Mouse (Mus musculus) lung, postnatal 0 days (tissue): ENCODE measurements around the gene Fam168a. TPM values are rescaled to one million over a fixed set of nuclear protein-coding genes. Genes with fewer than 3 reads are reported as not detected.
A peak's percentile ranks its signal among the peaks of the same experiment; 100 is the strongest.

Experiments
- ATAC-seq: fragments of 200-750 bp; cut with Nextera tagmentation; 2 replicates; pipeline ENCODE4 v1.8.0; 2017; ENCODE audit warnings: moderate library complexity
- DNase-seq: peaks from one replicate; pipeline ENCODE4 v3.0.0-alpha.2; 2016; ENCODE audit warnings: low spot score
- H3K27ac ChIP-seq: fragments of 300-500 bp; sonication (generic); 2 replicates; pipeline ENCODE4 v1.5.1; 2014; ENCODE audit warnings: antibody characterized with exemption, mild to moderate bottlenecking, low read length, mixed read lengths
- H3K27me3 ChIP-seq: fragments of 300-500 bp; sonication (generic); replicated peaks from 2 replicates; pipeline ENCODE4 v1.6.1; 2014; ENCODE audit warnings: low read length, mixed read lengths; ENCODE audit not compliant: insufficient read depth
- H3K36me3 ChIP-seq: fragments of 300-500 bp; sonication (generic); 2 replicates; pipeline ENCODE4 v1.6.1; 2014; ENCODE audit warnings: low read length, mixed read lengths; ENCODE audit not compliant: insufficient read depth
- H3K4me1 ChIP-seq: fragments of 300-500 bp; sonication (generic); 2 replicates; pipeline ENCODE4 v1.6.1; 2014; ENCODE audit warnings: antibody characterized with exemption, low read depth, low read length, mixed read lengths; ENCODE audit not compliant: insufficient read depth
- H3K4me2 ChIP-seq: fragments of 300-500 bp; sonication (generic); replicated peaks from 2 replicates; pipeline ENCODE4 v1.6.1; 2014; ENCODE audit warnings: low read depth, mild to moderate bottlenecking, low read length, moderate library complexity, mixed read lengths
- H3K4me3 ChIP-seq: fragments of 300-500 bp; sonication (generic); 2 replicates; pipeline ENCODE4 v1.5.1; 2014; ENCODE audit warnings: low read depth, low read length
- H3K9ac ChIP-seq: fragments of 300-500 bp; sonication (generic); replicated peaks from 2 replicates; pipeline ENCODE4 v1.6.1; 2014; ENCODE audit warnings: low read depth, mild to moderate bottlenecking
- H3K9me3 ChIP-seq: fragments of 300-500 bp; sonication (generic); 2 replicates; pipeline ENCODE4 v1.6.1; 2016; ENCODE audit warnings: low read length, mixed read lengths
- CTCF ChIP-seq: IDR thresholded peaks from 2 replicates; pipeline ENCODE4 v1.5.1; 2016; ENCODE audit warnings: antibody characterized with exemption, mild to moderate bottlenecking
- EP300 ChIP-seq: IDR thresholded peaks from 2 replicates; pipeline ENCODE4 v1.6.1; 2016; ENCODE audit warnings: antibody characterized with exemption, mild to moderate bottlenecking, control low read depth
- WGBS: fragments of 180-500 bp; shearing (Covaris S2); extraction: QIAGEN DNeasy Blood & Tissue Kit; methylation state at CpG from one replicate; pipeline ENCODE4 v1.1.7; 2014; 5-methylcytosine and 5-hydroxymethylcytosine counted together
- polyA plus RNA-seq: library from polyadenylated mRNA; unstranded; fragments of >200 nt; fragmentation: Nextera tagmentation; extraction: Ambion mirVana; gene quantifications from 2 replicates; pipeline ENCODE4 v1.2.1, GENCODE M21; 2015

Gene Fam168a
- polyA plus RNA-seq, 1 experiment from 2014 or later, result 28.2 TPM

GRCm38 (mm10) chr7:100681132-100681531 lies 25.3 kb upstream of the Fam168a start:
- no peak for TF ChIP-seq EP300
- no peak for TF ChIP-seq CTCF
- no peak overlapping the region for H3K4me2 ChIP-seq
- no peak overlapping the region for H3K4me3 ChIP-seq
- no peak for DNase-seq
- 41% methylated on average over 5 of the region's 5 CpGs for WGBS
- no peak for ATAC-seq
- no peaks in the 10 kb centered on the region for H3K4me1 ChIP-seq
- no peaks in the 10 kb centered on the region for H3K27me3 ChIP-seq
- no peak overlapping the region for H3K9ac ChIP-seq
- H3K27ac ChIP-seq, result no peak overlapping the region
- no peaks in the 10 kb centered on the region for H3K9me3 ChIP-seq
- no peaks in the 10 kb centered on the region for H3K36me3 ChIP-seq

- H3K4me1 ChIP-seq, result no peaks in the 10 kb centered on the region
- WGBS, result 88% methylated on average over 1 of the region's 1 CpGs
Observed at GRCm38 (mm10) chr7:100683241-100683640, 23.2 kb upstream of the Fam168a start.

GRCm38 (mm10) chr7:100684081-100684480 lies 22.4 kb upstream of the Fam168a start:
- no peak for DNase-seq
- Histone ChIP-seq H3K9me3 (no peaks in the 10 kb centered on the region), H3K36me3 (no peaks in the 10 kb centered on the region), H3K27me3 (no peaks in the 10 kb centered on the region), H3K4me3 (no peak overlapping the region), H3K27ac (no peak overlapping the region), H3K4me2 (no peak overlapping the region), H3K4me1 (no peaks in the 10 kb centered on the region), H3K9ac (no peak overlapping the region)
- TF ChIP-seq CTCF, result no peak
- TF ChIP-seq EP300, result no peak
- no peak for ATAC-seq
- 62% methylated on average over 5 of the region's 5 CpGs for WGBS

More at GRCm38 (mm10) chr7:100683241-100683640, 23.2 kb upstream of the Fam168a start:
- H3K9ac ChIP-seq, result no peak overlapping the region
- H3K9me3 ChIP-seq, result no peaks in the 10 kb centered on the region
- no peaks in the 10 kb centered on the region for H3K27me3 ChIP-seq
- TF ChIP-seq CTCF (no peak), EP300 (no peak)
- H3K36me3 ChIP-seq, result no peaks in the 10 kb centered on the region
- DNase-seq, result no peak
- ATAC-seq, result no peak
- no peak overlapping the region for H3K4me3 ChIP-seq
- H3K27ac ChIP-seq, result no peak overlapping the region
- H3K4me2 ChIP-seq, result no peak overlapping the region

DNA sequence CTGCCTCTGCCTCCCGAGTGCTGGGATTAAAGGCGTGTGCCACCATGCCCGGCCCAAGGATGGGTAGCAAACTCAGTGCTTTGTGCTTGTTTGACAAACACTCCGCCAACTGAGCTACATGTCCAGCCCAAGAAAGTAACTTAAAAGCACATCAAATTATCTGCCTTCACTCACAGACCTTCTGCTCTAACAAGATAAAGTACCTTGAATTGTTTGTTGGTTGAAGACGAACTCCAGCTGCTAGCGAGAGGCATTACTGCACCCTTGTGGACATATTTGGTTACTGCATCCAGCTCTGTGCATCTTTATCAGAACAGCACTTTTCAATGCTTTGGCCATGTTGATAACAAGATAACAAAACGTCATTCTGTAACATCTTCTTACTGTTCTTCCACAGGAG lies 21.9 kb upstream of the Fam168a start:
- no peak overlapping the region for H3K4me3 ChIP-seq
- no peak overlapping the region for H3K9ac ChIP-seq
- TF ChIP-seq EP300 (no peak), CTCF (peak; percentile 95)
- H3K36me3 ChIP-seq, result no peaks in the 10 kb centered on the region
- H3K27me3 ChIP-seq, result no peaks in the 10 kb centered on the region
- peak; percentile 78 for DNase-seq
- no peak overlapping the region for H3K4me2 ChIP-seq
- 41% methylated on average over 7 of the region's 7 CpGs for WGBS
- H3K9me3 ChIP-seq, result no peaks in the 10 kb centered on the region
- ATAC-seq, result peak; percentile 32; the same call in 1 of the 2 replicates
- H3K4me1 ChIP-seq, result no peaks in the 10 kb centered on the region
- H3K27ac ChIP-seq, result no peak overlapping the region

DNA sequence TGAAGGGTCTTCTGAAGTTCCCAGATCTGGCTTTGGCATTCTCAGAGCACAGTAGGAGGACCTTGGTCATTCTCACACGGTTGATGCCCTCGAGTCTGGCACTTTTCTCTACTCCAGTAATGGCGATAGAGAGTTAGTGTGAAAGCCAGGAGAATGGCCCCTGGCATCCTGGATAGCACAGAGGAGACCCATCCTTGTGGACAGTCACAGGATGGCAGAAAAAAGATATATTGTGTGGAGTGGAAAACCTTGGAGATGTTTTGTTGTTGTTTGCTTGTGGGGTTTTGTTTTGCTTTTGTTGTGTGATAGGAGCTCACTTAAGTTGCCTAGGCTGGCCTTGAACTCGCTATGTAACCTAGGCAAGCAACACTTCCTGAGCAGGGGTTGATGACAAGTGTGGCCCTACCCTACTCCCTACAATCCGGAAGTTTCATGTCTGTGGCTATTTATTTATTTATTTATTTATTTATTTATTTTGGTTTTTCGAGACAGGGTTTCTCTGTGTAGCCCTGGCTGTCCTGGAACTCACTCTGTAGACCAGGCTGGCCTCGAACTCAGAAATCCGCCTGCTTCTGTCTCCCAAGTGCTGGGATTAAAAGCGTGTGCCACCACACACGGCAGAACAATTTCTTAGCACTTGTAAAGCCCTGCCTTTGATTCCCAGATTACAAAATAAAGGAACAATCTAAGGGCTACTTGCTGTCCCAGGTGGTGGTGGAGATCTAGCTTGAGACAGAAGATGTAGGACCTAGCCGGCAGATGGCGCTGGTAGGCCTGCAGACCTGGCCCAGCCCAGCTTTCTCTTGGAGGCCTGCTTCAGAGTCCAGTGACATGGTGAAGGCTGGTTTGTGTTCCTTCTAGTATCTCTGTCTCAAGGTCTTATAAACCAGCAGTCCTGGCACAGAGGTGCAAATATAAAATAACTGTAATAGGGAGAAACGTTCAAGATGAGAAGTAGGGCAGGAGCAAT lies 21.1 kb upstream of the Fam168a start:
- Histone ChIP-seq H3K4me1 (no peaks in the 10 kb centered on the region), H3K9me3 (no peaks in the 10 kb centered on the region), H3K27ac (no peak overlapping the region), H3K36me3 (no peaks in the 10 kb centered on the region), H3K4me2 (no peak overlapping the region), H3K9ac (no peak overlapping the region), H3K4me3 (no peak overlapping the region), H3K27me3 (no peaks in the 10 kb centered on the region)
- 39% methylated on average over 13 of the region's 13 CpGs for WGBS
- ATAC-seq (peak; percentile 90), DNase-seq (peak; percentile 92)
- TF ChIP-seq CTCF (peak; percentile 93), EP300 (no peak)

DNA sequence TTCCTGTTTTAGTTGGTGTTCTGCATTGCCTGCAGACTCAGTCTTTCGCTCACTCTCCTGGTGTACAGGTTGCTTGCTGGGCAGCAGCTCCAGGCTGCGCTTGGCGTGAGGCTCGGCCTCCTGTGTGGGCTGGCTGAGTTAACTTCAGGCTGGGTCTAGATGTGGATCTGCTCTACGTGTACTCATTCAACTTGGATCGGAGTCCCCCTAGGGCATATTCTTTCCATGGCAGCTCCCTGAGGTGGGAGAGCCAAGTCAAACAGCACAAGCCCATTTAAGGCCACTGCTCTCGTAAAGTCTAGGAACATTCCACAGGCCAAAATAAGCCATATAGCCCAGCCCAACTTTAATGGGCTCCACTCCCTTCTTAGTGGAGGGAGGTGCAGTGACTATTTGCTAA lies 18.0 kb upstream of the Fam168a start:
- ATAC-seq (no peak), DNase-seq (no peak)
- TF ChIP-seq CTCF, result no peak
- no peak for TF ChIP-seq EP300
- no peak overlapping the region for H3K27ac ChIP-seq
- no peak overlapping the region for H3K4me2 ChIP-seq
- WGBS, result 78% methylated on average over 7 of the region's 7 CpGs
- H3K4me1 ChIP-seq, result no peaks in the 10 kb centered on the region
- H3K4me3 ChIP-seq, result no peak overlapping the region
- no peak overlapping the region for H3K9ac ChIP-seq
- no peaks in the 10 kb centered on the region for H3K36me3 ChIP-seq
- no peaks in the 10 kb centered on the region for H3K27me3 ChIP-seq
- no peaks in the 10 kb centered on the region for H3K9me3 ChIP-seq
